Mouse (Mus musculus) hindlimb bud, embryonic 11.5 days (tissue): ENCODE data around the gene Rpl27.
"Not testable (repeated sequence)": the region's sequence is repeated elsewhere in the genome, so short reads cannot be mapped to it uniquely, and the experiment has no call there.

Experiments used
- DNase-seq: peaks from one replicate; pipeline ENCODE4 v3.0.0-alpha.2; 2012; ENCODE audit warnings: low read depth, low spot score; ENCODE audit errors: extremely low spot score

Gene Rpl27

DNA sequence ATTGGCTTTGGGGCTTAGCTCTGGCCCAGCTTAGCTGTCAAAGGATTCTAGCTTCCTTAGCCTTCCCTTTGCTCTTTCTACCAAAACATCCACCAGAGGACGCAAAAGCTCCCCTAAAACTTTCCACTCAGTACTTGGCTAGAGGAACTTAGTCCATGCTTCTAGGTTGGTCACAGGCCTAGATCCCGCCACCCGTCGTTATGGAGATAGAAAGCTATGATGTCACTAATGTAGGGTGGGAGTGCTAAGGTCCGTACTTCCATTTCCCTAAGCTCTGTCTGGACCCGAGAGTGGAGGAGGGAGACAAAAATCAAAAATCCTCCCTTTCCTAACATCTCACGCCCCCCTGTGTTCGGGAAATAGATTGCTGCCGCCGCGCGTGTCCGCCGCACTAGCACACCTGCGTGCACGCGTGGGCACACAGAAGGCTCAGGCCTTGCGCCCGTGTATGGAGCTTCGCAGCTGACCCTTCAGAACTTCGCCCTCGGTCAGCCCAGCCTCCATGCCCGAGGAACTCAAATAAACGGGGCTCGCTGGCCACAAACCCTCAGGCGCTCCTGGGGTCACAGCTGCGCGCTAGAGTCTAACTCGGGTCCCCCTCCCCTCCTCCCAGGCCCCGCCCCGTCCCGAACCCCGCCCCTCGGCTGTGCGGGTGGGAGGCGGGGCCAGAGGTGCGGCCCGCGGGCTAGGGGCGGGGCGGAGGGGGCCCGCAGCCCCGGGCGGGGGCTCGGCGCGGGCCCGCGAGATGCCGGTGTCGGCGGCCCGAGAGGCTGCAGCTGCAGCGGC, 25.6 kb downstream of the Rpl27 start:
- no peak for DNase-seq

DNA sequence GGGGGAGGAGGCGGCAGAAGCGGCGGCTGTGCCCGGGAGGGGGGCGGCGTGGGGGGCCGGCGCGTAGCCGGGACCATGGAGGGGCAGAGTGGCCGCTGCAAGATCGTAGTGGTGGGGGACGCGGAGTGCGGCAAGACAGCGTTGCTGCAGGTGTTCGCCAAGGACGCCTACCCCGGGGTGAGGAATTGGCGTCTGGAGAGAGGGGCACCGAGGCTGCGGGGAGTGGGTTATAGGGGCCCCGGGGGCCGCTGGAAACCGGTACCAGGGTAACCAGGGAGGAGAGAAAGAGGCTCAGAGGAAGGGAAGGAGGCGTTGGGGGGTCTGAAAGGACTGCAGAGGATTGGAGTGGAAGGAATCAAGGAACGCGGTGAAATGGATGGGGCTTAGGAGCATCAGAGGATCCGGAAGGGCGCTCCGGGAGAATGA, 26.2 kb downstream of the Rpl27 start:
- DNase-seq, result no peak

DNA sequence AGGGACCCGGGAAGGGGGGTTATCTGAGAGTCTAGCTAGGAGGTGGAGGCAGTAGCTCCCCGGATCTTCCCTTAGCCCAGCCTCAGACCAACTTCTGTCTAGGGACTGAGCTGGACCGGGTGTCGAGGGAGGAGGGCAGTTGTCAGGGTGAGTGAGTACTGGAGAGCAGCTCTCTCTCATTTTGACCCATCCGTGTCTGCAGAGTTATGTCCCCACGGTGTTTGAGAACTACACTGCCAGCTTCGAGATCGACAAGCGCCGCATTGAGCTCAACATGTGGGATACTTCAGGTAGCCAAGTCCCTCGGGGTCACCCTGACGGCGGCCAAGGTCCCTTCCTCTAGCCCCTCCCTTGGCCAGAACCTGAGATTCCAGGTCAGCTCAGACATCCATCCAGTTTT, 26.6 kb downstream of the Rpl27 start:
- no peak for DNase-seq

DNA sequence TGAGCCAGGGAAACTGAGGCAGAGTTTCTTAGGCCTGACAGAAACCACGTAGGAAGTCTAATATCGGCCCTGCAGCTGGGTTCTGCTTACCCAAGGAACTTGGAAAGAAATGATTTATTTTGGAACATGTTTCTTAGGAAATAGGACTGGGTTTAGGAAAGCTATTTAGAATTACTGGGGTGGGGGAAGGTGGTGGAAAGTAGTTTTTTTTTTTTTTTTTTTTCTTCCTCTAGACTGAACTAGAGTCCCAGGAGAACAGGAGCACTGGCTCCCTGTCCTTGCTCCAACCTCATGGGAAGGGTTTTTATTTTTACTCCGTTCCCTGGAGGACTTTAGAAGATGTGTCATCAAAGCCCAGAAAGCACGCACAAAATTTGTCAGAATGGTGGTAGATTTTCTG, 27.1 kb downstream of the Rpl27 start:
- no peak for DNase-seq

GRCm38 (mm10) chr11:101470206-101470605, 28.1 kb downstream of the Rpl27 start:
- DNase-seq, result no peak

GRCm38 (mm10) chr11:101471926-101472325, 29.8 kb downstream of the Rpl27 start:
- no peak for DNase-seq

DNA sequence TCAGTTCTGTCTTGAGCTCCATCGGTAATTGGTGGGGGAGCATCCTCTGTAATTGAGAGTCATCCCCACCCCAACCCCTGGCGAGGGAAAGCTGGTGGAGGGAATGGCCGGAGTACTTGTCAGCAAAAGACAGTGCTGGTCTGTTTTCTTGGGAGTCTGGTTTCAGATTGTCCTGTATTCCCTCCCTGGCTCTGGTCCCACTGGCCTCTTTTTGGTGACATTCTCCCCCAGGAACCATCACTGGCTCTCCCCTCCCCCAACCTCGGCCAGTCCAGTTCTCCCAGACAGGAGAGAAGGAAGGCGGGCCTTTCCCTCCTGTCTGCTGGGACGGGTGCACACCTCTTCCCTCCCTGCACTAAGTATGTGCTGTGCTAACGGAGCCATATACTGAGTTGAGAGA, 30.2 kb downstream of the Rpl27 start:
- no peak for DNase-seq

DNA sequence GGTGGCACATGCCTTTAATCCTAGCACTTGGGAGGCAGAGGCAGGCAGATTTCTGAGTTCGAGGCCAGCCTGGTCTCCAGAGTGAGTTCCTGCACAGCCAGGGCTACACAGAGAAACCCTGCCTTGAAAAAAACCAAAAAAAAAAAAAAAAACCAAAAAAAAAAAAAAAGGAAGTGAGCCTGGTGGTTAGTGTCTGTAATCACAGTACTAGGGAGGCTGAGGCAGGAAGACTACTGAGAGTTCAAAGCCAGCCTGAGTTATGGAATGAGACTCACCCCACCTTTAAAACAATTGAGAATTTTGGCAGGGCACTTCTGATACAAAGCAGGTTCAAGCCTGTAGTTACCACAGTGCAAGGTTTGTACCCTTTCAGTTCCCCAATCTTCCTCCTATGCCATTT, 31.6 kb downstream of the Rpl27 start:
- DNase-seq, result not testable (repeated sequence)

DNA sequence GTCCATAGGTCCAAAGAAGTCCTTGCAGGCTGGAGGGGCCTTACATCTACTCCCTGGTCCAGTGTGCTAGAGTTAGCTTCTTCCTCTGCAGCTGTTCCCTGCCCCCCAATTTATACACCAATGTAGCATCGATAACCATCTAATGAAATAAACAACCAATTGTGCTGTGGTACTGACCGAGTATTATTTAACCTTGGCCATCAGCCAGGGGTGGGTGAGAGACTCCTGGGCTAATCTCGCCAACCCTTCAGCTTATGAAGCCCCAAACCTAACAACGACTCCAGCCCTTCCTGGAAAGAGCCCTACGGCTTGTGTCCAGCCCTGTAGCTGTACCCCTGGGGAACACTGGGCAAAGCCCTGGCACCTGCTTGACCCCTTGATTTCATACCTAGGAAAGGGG, 32.2 kb downstream of the Rpl27 start:
- DNase-seq, result no peak

DNA sequence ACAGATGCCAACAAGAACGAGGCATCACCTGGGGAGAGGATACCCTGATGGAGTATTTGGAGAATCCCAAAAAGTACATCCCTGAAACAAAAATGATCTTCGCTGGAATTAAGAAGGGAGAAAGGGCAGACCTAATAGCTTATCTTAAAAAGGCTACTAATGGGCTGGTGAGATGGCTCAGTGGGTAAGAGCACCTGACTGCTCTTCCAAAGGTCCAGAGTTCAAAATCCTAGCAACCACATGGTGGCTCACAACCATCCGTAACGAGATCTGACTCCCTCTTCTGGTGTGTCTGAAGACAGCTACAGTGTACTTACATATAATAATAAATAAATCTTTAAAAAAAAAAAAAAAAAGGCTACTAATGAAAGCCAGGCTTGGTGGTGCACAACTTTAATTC, 34.3 kb downstream of the Rpl27 start:
- DNase-seq, result not testable (repeated sequence)

DNA sequence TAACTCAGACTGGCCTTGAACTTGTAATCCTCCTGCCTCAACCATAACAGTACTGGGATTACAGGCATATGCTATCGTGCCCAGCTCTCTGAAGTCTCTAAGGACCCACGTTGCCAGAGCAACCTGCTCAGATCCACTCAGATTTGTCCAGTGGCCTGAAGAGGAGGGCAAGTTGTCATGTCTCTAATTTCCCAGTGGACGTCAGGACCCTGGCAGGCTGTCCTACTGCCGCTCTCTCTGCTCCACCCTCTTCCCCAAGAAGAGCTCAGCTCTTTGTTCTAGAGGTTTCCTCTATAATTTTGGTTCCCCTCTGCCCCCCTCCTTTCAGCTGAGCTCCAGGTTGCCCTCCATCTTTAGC, 35.1 kb downstream of the Rpl27 start:
- DNase-seq, result no peak

DNA sequence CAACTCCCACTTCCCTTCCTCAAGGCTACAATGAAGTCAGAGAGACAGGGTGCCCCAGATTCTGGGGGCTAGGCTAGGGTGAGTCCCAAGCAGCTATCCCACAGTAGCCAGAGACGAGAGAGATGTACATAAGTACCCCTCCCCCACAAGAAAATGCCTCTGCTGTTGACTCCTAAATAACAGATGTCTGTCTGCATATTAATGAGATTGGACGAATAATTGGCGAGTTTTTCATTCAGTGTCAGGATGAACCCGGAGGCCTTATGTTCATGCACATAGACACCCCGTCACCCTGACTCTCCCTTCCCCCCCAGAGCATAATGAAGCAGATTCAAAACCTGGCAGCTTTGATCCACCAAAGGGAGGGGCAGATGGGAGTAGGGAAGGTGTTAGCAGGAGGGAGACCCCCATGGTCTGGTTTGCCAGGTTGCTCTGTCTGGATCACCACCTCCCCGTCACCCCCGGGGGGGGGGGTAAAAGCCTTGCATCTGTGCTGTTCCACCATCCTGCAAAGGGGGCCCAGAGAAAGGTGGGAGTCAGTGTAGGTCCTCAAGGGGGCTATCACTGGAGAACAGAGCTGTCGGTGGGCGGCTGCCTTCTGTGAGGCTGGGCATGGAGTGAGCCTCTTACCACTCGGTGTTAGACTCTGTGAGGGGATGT, 35.6 kb downstream of the Rpl27 start:
- no peak for DNase-seq

DNA sequence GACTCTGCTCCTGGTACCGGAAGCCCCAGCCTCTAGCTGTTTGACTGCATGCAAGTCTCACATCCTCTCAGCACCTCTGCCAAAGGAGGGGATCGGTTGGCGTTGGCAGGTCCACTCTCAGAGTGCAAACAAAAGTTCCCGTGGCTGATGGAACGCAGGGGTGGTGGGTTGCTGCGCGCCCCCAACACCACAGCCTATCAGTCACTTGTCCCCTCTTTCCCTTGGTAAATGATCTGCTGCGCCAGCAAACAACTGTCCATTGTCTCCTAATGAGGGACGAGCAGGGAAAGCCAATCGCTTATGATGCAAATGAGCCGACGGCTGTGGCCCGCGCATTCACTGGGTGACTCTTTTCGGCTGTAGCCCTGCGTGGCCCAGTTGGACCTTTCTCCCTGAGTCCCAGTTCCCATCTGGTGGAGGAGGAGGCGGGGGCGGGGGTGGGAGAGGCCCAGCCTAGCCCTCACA, 37.1 kb downstream of the Rpl27 start:
- DNase-seq, result no peak

- no peak for DNase-seq
Observed at GRCm38 (mm10) chr11:101480912-101481311, 38.8 kb downstream of the Rpl27 start.

DNA sequence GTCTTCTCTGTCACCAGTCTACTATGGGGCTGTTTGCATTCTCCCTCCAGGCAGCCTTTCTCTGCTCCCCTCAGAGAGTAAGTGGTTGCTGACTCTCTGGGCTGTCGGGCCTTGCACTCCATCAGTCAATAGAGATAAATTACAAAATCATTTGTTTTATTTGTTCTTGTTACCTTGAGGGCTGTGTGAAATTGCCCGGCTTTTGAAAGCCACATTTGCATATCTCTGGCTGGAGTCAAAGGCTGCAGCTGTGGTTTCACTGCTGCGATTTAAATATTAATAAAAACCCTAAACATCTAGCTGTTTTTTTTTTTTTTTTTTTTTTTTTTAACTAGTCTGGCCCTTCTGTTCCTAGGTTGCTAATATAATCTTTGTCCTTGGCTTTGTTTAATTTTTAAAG, 41.7 kb downstream of the Rpl27 start:
- no peak for DNase-seq

DNA sequence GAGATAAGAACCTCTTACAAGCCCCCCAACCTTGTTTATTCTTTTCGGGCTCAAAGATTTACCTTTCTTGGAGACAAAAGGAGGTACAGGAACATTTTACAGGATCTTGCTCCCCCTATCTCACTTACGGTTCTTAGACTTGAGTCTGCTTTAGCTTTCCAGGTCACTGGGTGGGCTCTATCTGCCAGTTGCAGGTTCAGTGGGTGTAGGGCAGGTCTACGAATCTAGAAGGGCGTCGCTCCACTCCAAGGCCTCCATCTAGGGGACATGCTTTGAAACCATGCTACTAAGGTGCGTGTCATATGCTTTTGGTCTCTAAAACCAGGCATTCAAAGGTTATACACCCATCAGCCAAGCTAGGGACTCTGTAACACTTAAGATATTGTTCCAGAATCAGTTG, 42.1 kb downstream of the Rpl27 start:
- DNase-seq, result no peak

- no peak for DNase-seq
Observed at GRCm38 (mm10) chr11:101484814-101485213, 42.7 kb downstream of the Rpl27 start.

DNA sequence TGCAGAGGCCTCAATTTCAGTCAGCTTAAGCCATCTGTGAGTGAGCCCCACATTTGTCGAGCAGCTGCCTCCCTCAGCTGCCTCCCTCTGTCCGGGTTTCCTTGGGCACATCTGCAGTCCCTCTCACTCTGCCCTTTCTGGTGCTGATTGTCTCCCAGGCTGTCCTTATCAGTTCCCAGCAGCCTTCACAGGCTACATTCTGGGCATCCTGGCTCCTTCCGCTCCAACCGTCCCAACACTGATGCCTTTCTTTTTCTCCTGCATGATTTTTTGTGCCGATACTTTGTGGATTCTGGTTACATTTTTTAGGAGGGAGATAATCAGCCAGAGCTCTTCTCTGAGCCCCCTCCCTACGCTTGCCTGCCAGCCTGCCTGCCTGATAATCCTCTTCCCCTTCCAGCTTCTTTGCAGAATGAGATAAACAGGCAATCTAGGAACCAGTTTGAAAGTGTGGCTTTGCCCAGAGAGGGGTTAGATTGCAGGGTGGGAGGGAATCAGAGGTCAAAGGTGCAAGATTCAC, 43.5 kb downstream of the Rpl27 start:
- DNase-seq, result no peak

GRCm38 (mm10) chr11:101486126-101486525, 44.0 kb downstream of the Rpl27 start:
- no peak for DNase-seq
